Mouse (Mus musculus): Measurements from ENCODE around the gene Shroom3.

DNA sequence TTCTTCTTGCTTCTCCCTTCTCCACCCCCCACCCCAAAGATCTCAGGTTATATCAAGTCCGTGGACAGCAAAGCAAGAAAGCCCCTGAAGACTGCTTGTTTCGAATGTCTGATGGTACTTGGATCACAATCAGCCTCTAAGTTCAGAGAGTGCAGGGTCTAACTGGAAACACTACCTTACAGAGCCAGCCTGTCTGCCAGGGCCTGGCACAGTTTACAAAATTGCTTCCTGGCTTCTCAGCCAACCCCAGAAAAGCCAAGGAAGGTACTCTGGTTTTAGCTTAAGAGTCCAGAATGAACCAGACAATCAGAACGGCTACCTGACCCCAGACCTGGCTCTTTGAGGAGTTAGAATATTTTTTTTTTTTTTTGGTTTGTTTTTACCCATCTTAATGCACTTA is 159.6 kb downstream of the Shroom3 start:
- TF ChIP-seq JUND (IDR thresholded peaks at IDR 0.05; ENCODE audit: low read depth, low read length) (no peak), POLR2A (IDR thresholded peaks at IDR 0.05; ENCODE audit: control insufficient read depth in 1 of 2, insufficient read depth in 1 of 2, low read depth in 1 of 2, low read length in 2 of 2, poor library complexity in 1 of 2) (no peak), EP300 (IDR thresholded peaks at IDR 0.05; ENCODE audit: low read depth in 1 of 2, low read length in 2 of 2) (no peak), MYB (IDR thresholded peaks at IDR 0.05; ENCODE audit: low read depth, low read length) (no peak), KAT2A (conservative IDR thresholded peaks at IDR 0.05; ENCODE audit: low read depth, low read length) (no peak), E2F4 (IDR thresholded peaks at IDR 0.05; ENCODE audit: borderline replicate concordance, low read depth, low read length) (no peak), POLR2AphosphoS2 (IDR thresholded peaks at IDR 0.05; ENCODE audit: low read length) (no peak), GABPA (IDR thresholded peaks at IDR 0.05; ENCODE audit: low read depth, low read length) (no peak), CTCF (IDR thresholded peaks at IDR 0.05 in 2 of 3, conservative IDR thresholded peaks at IDR 0.05 in 1 of 3; ENCODE audit: control insufficient read depth in 1 of 3, insufficient read depth in 1 of 3, low read depth in 2 of 3, low read length in 3 of 3, poor library complexity in 1 of 3, severe bottlenecking in 1 of 3) (no peak), TAL1 (IDR thresholded peaks at IDR 0.05; ENCODE audit: low read length) (no peak), MAFK (IDR thresholded peaks at IDR 0.05; ENCODE audit: borderline replicate concordance, low read depth, low read length) (no peak), MXI1 (IDR thresholded peaks at IDR 0.05; ENCODE audit: low read depth, low read length) (no peak), GATA1 (IDR thresholded peaks at IDR 0.05; ENCODE audit: low read depth, low read length) (no peak), SIN3A (IDR thresholded peaks at IDR 0.05; ENCODE audit: low read length) (no peak)
